Mouse (Mus musculus) ES-Bruce4 (cell line): ENCODE measurements around the gene Lgsn. TPM values are rescaled to one million over a fixed set of nuclear protein-coding genes. Genes with fewer than 3 reads are reported as not detected.

ENCODE experiments used
- H3K27ac ChIP-seq: 2 replicates; pipeline ENCODE4 v1.5.1; 2012; ENCODE audit warnings: low read length, inconsistent platforms; ENCODE audit not compliant: insufficient read depth
- H3K27me3 ChIP-seq: 2 replicates; pipeline ENCODE4 v1.6.1; 2012; ENCODE audit warnings: mild to moderate bottlenecking, low read length, inconsistent platforms; ENCODE audit not compliant: control insufficient read depth, poor library complexity, insufficient read depth, severe bottlenecking
- H3K36me3 ChIP-seq: 2 replicates; pipeline ENCODE4 v1.6.1; 2012; ENCODE audit warnings: inconsistent platforms, mild to moderate bottlenecking, low read length, moderate library complexity; ENCODE audit not compliant: control insufficient read depth, poor library complexity, insufficient read depth, severe bottlenecking
- H3K4me1 ChIP-seq: one replicate; pipeline ENCODE4 v1.8.1; 2011; ENCODE audit warnings: low read length; ENCODE audit not compliant: control insufficient read depth, insufficient read depth
- H3K4me3 ChIP-seq: 2 replicates; pipeline ENCODE4 v1.5.1; 2011; ENCODE audit warnings: low read depth, mild to moderate bottlenecking, low read length
- H3K9ac ChIP-seq: 2 replicates; pipeline ENCODE4 v1.6.1; 2012; ENCODE audit warnings: low read depth, mild to moderate bottlenecking, inconsistent platforms; ENCODE audit not compliant: poor library complexity, severe bottlenecking
- H3K9me3 ChIP-seq: replicated peaks from 2 replicates; pipeline ENCODE4 v1.6.1; 2012; ENCODE audit warnings: mild to moderate bottlenecking, low read length, inconsistent platforms; ENCODE audit not compliant: control insufficient read depth, poor library complexity, insufficient read depth, severe bottlenecking
- CTCF ChIP-seq: IDR thresholded peaks from one replicate; pipeline ENCODE4 v1.8.1; 2011; ENCODE audit warnings: low read depth, low read length
- EP300 ChIP-seq: IDR thresholded peaks from 2 replicates; pipeline ENCODE4 v1.6.1; 2011; ENCODE audit warnings: low read depth, low read length; ENCODE audit not compliant: insufficient read depth
- POLR2A ChIP-seq: IDR thresholded peaks from one replicate; pipeline ENCODE4 v1.8.1; 2011; ENCODE audit warnings: low read length; ENCODE audit not compliant: insufficient read depth
- polyA plus RNA-seq: library from polyadenylated mRNA; stranded (reverse); fragments of >200 nt; gene quantifications from 2 replicates; pipeline ENCODE4 v1.2.4, GENCODE M21; 2011; ENCODE audit warnings: low read depth; ENCODE audit not compliant: missing spikeins, insufficient read depth, insufficient read length

Gene Lgsn
- polyA plus RNA-seq, 1 experiment, result not detected

DNA sequence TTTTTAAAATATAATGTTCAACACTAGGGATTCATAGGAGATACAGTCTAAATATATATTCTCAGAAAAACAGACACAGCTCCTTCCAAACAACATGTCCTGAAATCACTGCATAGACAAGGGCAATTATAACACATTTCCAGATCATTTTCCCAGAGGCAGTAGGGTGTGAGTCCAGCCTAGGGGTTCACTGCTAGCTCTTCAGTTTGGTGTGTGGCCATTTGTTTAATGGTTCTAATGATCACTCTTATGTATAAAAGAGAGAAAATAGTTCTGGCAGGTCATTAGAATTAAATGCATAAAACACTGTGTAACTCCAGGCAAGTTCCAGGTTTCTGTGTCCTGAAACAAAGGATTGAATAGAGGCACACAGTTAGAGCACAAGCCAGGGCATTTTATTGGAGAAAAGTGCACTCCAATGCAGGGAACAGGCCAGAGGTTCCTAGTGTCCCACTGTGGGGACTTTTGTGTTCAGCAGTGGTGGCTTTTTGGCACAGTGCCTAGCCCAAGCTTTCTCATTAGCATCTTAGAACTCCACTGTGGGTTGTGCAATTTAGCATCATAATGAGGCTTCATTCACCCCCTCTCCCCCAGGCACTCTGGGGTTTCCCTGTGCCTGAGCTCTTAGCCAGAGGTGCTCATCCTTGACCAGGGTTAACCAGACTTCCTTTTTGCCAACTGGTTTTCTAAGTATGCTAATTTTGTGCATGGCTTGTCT is 57.3 kb downstream of the Lgsn start:
- no peak overlapping the region for H3K9ac ChIP-seq
- no peaks in the 10 kb centered on the region for H3K4me1 ChIP-seq
- H3K27ac ChIP-seq, result peak overlapping the region; percentile 33; the same call in 1 of the 2 replicates
- H3K9me3 ChIP-seq, result no peaks in the 10 kb centered on the region
- TF ChIP-seq POLR2A (no peak), CTCF (no peak), EP300 (peak; percentile 76)
- H3K36me3 ChIP-seq, result no peaks in the 10 kb centered on the region
- no peaks in the 10 kb centered on the region for H3K27me3 ChIP-seq
- no peak overlapping the region for H3K4me3 ChIP-seq

Other genes starting within 250 kb of the Lgsn start
- gene AC153137.1, start 198.4 kb upstream of the Lgsn start, polyA plus RNA-seq, result not detected in 2 replicates
- 0.76 and 1.0 TPM in 2 replicates for gene 4931428L18Rik, start 46.3 kb downstream of the Lgsn start, polyA plus RNA-seq
- gene Pih1d3, start 46.4 kb downstream of the Lgsn start, polyA plus RNA-seq, result not detected in 2 replicates